Mouse (Mus musculus): Measurements from ENCODE around the gene Etfa. TPM values are rescaled to one million over a fixed set of nuclear protein-coding genes. Genes with fewer than 3 reads are reported as not detected.
A peak's percentile ranks its signal among the peaks of the same experiment; 100 is the strongest.

The Etfa gene
- polyA plus RNA-seq (2014; fragmentation: Nextera tagmentation; extraction: Ambion mirVana) = 224 and 233 TPM in 2 replicates

- under 1% methylated on average over 47 of the region's 47 CpGs for WGBS
- ATAC-seq (ENCODE audit: insufficient number of reproducible peaks, insufficient read depth, low FRiP score, low read depth) = peak; percentile 99
- H3K9ac ChIP-seq (replicated peaks; ENCODE audit: low read depth, low read length) = peak within 1 kb of the TSS; percentile 86
Measured at GRCm38 (mm10) chr9:55512027-55512543, at the start of gene Etfa. TSS of gene Etfa (minus strand) at chr9:55512243.

GRCm38 (mm10) chr9:55560960-55561359 is 48.9 kb upstream of the Etfa start:
- H3K4me2 ChIP-seq (replicated peaks; ENCODE audit: low read depth, low read length) = no peak overlapping the region
- no peak overlapping the region for H3K27ac ChIP-seq (ENCODE audit: low read length)
- no peaks in the 10 kb centered on the region for H3K4me1 ChIP-seq (ENCODE audit: control insufficient read depth, insufficient read depth, low read length)
- H3K9me3 ChIP-seq (ENCODE audit: control insufficient read depth, low read depth, low read length) = no peaks in the 10 kb centered on the region
- ATAC-seq (ENCODE audit: insufficient number of reproducible peaks, insufficient read depth, low FRiP score, low read depth) = no peak
- WGBS = 78% methylated on average over 1 of the region's 1 CpGs
- H3K36me3 ChIP-seq (ENCODE audit: control insufficient read depth, insufficient read depth, low read length) = no peaks in the 10 kb centered on the region
- no peaks in the 10 kb centered on the region for H3K27me3 ChIP-seq (ENCODE audit: control insufficient read depth, insufficient read depth, low read length)
- no peak overlapping the region for H3K9ac ChIP-seq (replicated peaks; ENCODE audit: low read depth, low read length)
- H3K4me3 ChIP-seq (ENCODE audit: low read depth, low read length) = no peak overlapping the region

More at GRCm38 (mm10) chr9:55512027-55512543, at the start of gene Etfa:
- H3K4me1 ChIP-seq (ENCODE audit: control insufficient read depth, insufficient read depth, low read length) = peaks cover 12% of the 10 kb centered on the region; the same call in 1 of the 2 replicates
- H3K4me2 ChIP-seq (replicated peaks; ENCODE audit: low read depth, low read length) = peak within 1 kb of the TSS; percentile 68
- no peaks in the 10 kb centered on the region for H3K27me3 ChIP-seq (ENCODE audit: control insufficient read depth, insufficient read depth, low read length)
- H3K9me3 ChIP-seq (ENCODE audit: control insufficient read depth, low read depth, low read length) = no peaks in the 10 kb centered on the region
- peak within 1 kb of the TSS; percentile 93 for H3K4me3 ChIP-seq (ENCODE audit: low read depth, low read length)
- no peaks in the 10 kb centered on the region for H3K36me3 ChIP-seq (ENCODE audit: control insufficient read depth, insufficient read depth, low read length)
- peak within 1 kb of the TSS; percentile 89 for H3K27ac ChIP-seq (ENCODE audit: low read length)

GRCm38 (mm10) chr9:55554986-55555385 is 42.9 kb upstream of the Etfa start:
- no peak overlapping the region for H3K9ac ChIP-seq (replicated peaks; ENCODE audit: low read depth, low read length)
- H3K9me3 ChIP-seq (ENCODE audit: control insufficient read depth, low read depth, low read length) = no peaks in the 10 kb centered on the region
- H3K4me2 ChIP-seq (replicated peaks; ENCODE audit: low read depth, low read length) = no peak overlapping the region
- H3K36me3 ChIP-seq (ENCODE audit: control insufficient read depth, insufficient read depth, low read length) = no peaks in the 10 kb centered on the region
- no peaks in the 10 kb centered on the region for H3K27me3 ChIP-seq (ENCODE audit: control insufficient read depth, insufficient read depth, low read length)
- no peak overlapping the region for H3K4me3 ChIP-seq (ENCODE audit: low read depth, low read length)
- no peak overlapping the region for H3K27ac ChIP-seq (ENCODE audit: low read length)
- no peak for ATAC-seq (ENCODE audit: insufficient number of reproducible peaks, insufficient read depth, low FRiP score, low read depth)
- H3K4me1 ChIP-seq (ENCODE audit: control insufficient read depth, insufficient read depth, low read length) = no peaks in the 10 kb centered on the region
- 21% methylated on average over 1 of the region's 1 CpGs for WGBS

- peak overlapping the region; percentile 5; the same call in 1 of the 2 replicates for H3K4me3 ChIP-seq (ENCODE audit: low read depth, low read length)
- H3K9ac ChIP-seq (replicated peaks; ENCODE audit: low read depth, low read length) = no peak overlapping the region
- no peak overlapping the region for H3K27ac ChIP-seq (ENCODE audit: low read length)
- H3K4me2 ChIP-seq (replicated peaks; ENCODE audit: low read depth, low read length) = peak overlapping the region; percentile 31
- ATAC-seq (ENCODE audit: insufficient number of reproducible peaks, insufficient read depth, low FRiP score, low read depth) = no peak
- H3K4me1 ChIP-seq (ENCODE audit: control insufficient read depth, insufficient read depth, low read length) = peaks cover 10% of the 10 kb centered on the region; the same call in 1 of the 2 replicates
- no peaks in the 10 kb centered on the region for H3K36me3 ChIP-seq (ENCODE audit: control insufficient read depth, insufficient read depth, low read length)
- H3K27me3 ChIP-seq (ENCODE audit: control insufficient read depth, insufficient read depth, low read length) = peaks cover 13% of the 10 kb centered on the region; the same call in 1 of the 2 replicates
- 10% methylated on average over 16 of the region's 16 CpGs for WGBS
- no peaks in the 10 kb centered on the region for H3K9me3 ChIP-seq (ENCODE audit: control insufficient read depth, low read depth, low read length)
Measured at GRCm38 (mm10) chr9:55549302-55549890, 37.4 kb upstream of the Etfa start.

GRCm38 (mm10) chr9:55548871-55549270 is 36.8 kb upstream of the Etfa start:
- Histone ChIP-seq H3K9ac (replicated peaks; ENCODE audit: low read depth, low read length) (no peak overlapping the region), H3K36me3 (ENCODE audit: control insufficient read depth, insufficient read depth, low read length) (no peaks in the 10 kb centered on the region), H3K9me3 (ENCODE audit: control insufficient read depth, low read depth, low read length) (no peaks in the 10 kb centered on the region), H3K27me3 (ENCODE audit: control insufficient read depth, insufficient read depth, low read length) (peaks cover 13% of the 10 kb centered on the region; the same call in 1 of the 2 replicates), H3K27ac (ENCODE audit: low read length) (no peak overlapping the region), H3K4me3 (ENCODE audit: low read depth, low read length) (no peak overlapping the region), H3K4me2 (replicated peaks; ENCODE audit: low read depth, low read length) (peak overlapping the region; percentile 31; the same call in 1 of the 2 replicates), H3K4me1 (ENCODE audit: control insufficient read depth, insufficient read depth, low read length) (peaks cover 10% of the 10 kb centered on the region; the same call in 1 of the 2 replicates)
- ATAC-seq (ENCODE audit: insufficient number of reproducible peaks, insufficient read depth, low FRiP score, low read depth) = no peak
- WGBS = 24% methylated on average over 3 of the region's 3 CpGs

GRCm38 (mm10) chr9:55546176-55547010 is 34.4 kb upstream of the Etfa start:
- no peak overlapping the region for H3K27ac ChIP-seq (ENCODE audit: low read length)
- H3K9ac ChIP-seq (replicated peaks; ENCODE audit: low read depth, low read length) = no peak overlapping the region
- H3K4me3 ChIP-seq (ENCODE audit: low read depth, low read length) = peak overlapping the region; percentile 49
- 10% methylated on average over 63 of the region's 63 CpGs for WGBS
- peak overlapping the region; percentile 80 for H3K4me2 ChIP-seq (replicated peaks; ENCODE audit: low read depth, low read length)
- 0 out of 2 replicates have a peak, but pooled peaks have one; percentile 50 for ATAC-seq (ENCODE audit: insufficient number of reproducible peaks, insufficient read depth, low FRiP score, low read depth)
- H3K36me3 ChIP-seq (ENCODE audit: control insufficient read depth, insufficient read depth, low read length) = no peaks in the 10 kb centered on the region
- H3K9me3 ChIP-seq (ENCODE audit: control insufficient read depth, low read depth, low read length) = no peaks in the 10 kb centered on the region
- peaks cover 21% of the 10 kb centered on the region; the same call in 1 of the 2 replicates for H3K4me1 ChIP-seq (ENCODE audit: control insufficient read depth, insufficient read depth, low read length)
- H3K27me3 ChIP-seq (ENCODE audit: control insufficient read depth, insufficient read depth, low read length) = peaks cover 13% of the 10 kb centered on the region; the same call in 1 of the 2 replicates

GRCm38 (mm10) chr9:55545556-55546175 is 33.6 kb upstream of the Etfa start:
- H3K27ac ChIP-seq (ENCODE audit: low read length) = no peak overlapping the region
- peaks cover 21% of the 10 kb centered on the region; the same call in 1 of the 2 replicates for H3K4me1 ChIP-seq (ENCODE audit: control insufficient read depth, insufficient read depth, low read length)
- ATAC-seq (ENCODE audit: insufficient number of reproducible peaks, insufficient read depth, low FRiP score, low read depth) = no peak
- H3K4me3 ChIP-seq (ENCODE audit: low read depth, low read length) = peak overlapping the region; percentile 49
- peak overlapping the region; percentile 80 for H3K4me2 ChIP-seq (replicated peaks; ENCODE audit: low read depth, low read length)
- no peaks in the 10 kb centered on the region for H3K9me3 ChIP-seq (ENCODE audit: control insufficient read depth, low read depth, low read length)
- H3K36me3 ChIP-seq (ENCODE audit: control insufficient read depth, insufficient read depth, low read length) = no peaks in the 10 kb centered on the region
- H3K9ac ChIP-seq (replicated peaks; ENCODE audit: low read depth, low read length) = no peak overlapping the region
- 18% methylated on average over 41 of the region's 41 CpGs for WGBS
- H3K27me3 ChIP-seq (ENCODE audit: control insufficient read depth, insufficient read depth, low read length) = peaks cover 13% of the 10 kb centered on the region; the same call in 1 of the 2 replicates

Data from stomach, embryonic 14.5 days (tissue).